Mouse (Mus musculus) stomach, embryonic 16.5 days (tissue): ENCODE results near the gene Gabpb2. TPM values are rescaled to one million over a fixed set of nuclear protein-coding genes. Genes with fewer than 3 reads are reported as not detected.

Experiments
- ATAC-seq: fragments of 200-750 bp; cut with Nextera tagmentation; 2 replicates; pipeline ENCODE4 v1.8.0; 2017; ENCODE audit warnings: moderate number of reproducible peaks, moderate TSS enrichment; ENCODE audit not compliant: insufficient read depth, low FRiP score
- H3K27ac ChIP-seq: fragments of 300-500 bp; sonication (generic); 2 replicates; pipeline ENCODE4 v1.5.1; 2014; ENCODE audit warnings: low read length
- H3K27me3 ChIP-seq: fragments of 300-500 bp; sonication (generic); 2 replicates; pipeline ENCODE4 v1.6.1; 2014; ENCODE audit warnings: low read length, control low read depth, mixed read lengths; ENCODE audit not compliant: control insufficient read depth, insufficient read depth
- H3K36me3 ChIP-seq: fragments of 300-500 bp; sonication (generic); 2 replicates; pipeline ENCODE4 v1.6.1; 2014; ENCODE audit warnings: low read length; ENCODE audit not compliant: control insufficient read depth, insufficient read depth
- H3K4me1 ChIP-seq: fragments of 300-500 bp; sonication (generic); 2 replicates; pipeline ENCODE4 v1.6.1; 2014; ENCODE audit warnings: low read length, control low read depth, mixed read lengths; ENCODE audit not compliant: control insufficient read depth, insufficient read depth
- H3K4me2 ChIP-seq: fragments of 300-500 bp; sonication (generic); 2 replicates; pipeline ENCODE4 v1.6.1; 2014; ENCODE audit warnings: low read depth, low read length, mixed read lengths
- H3K4me3 ChIP-seq: fragments of 300-500 bp; sonication (generic); replicated peaks from 2 replicates; pipeline ENCODE4 v1.5.1; 2014; ENCODE audit warnings: mild to moderate bottlenecking, low read length
- H3K9ac ChIP-seq: fragments of 300-500 bp; sonication (generic); 2 replicates; pipeline ENCODE4 v1.6.1; 2014; ENCODE audit warnings: low read length
- H3K9me3 ChIP-seq: fragments of 300-500 bp; sonication (generic); replicated peaks from 2 replicates; pipeline ENCODE4 v1.6.1; 2016; ENCODE audit warnings: low read length, control low read depth; ENCODE audit not compliant: control insufficient read depth
- WGBS: fragments of 180-500 bp; shearing (Covaris S2); extraction: QIAGEN DNeasy Blood & Tissue Kit; methylation state at CpG from one replicate; pipeline ENCODE4 v1.1.7; 2014; 5-methylcytosine and 5-hydroxymethylcytosine counted together
- polyA plus RNA-seq: library from polyadenylated mRNA; unstranded; fragments of >200 nt; fragmentation: Nextera tagmentation; extraction: Ambion mirVana; gene quantifications from 2 replicates; pipeline ENCODE4 v1.2.1, GENCODE M21; 2015

The Gabpb2 gene
- polyA plus RNA-seq, 1 experiment from 2014 or later: 10.9 TPM

DNA sequence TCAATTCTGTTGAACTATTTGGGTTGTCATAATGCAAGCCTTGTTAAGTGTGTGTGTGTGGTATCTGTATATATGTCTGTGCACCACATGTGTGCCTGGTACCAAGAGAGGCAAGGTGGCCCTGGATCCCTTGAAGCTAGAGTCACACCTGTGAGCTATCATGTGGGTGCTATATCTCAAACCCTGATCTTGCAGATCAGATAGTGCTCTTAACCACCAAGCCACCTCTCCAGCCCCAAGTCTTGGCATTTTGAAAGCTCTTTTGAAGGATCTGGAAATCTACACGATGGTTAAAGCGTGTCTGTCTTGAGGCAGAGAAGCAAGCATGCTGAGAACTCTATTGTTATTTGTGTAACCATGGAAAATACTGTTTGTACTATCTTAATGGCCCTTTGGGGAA lies 7.1 kb downstream of the Gabpb2 start:
- Histone ChIP-seq H3K4me3 (no peak overlapping the region), H3K9me3 (no peaks in the 10 kb centered on the region), H3K4me2 (no peak overlapping the region), H3K36me3 (peaks cover 12% of the 10 kb centered on the region; the same call in 1 of the 2 replicates), H3K27me3 (no peaks in the 10 kb centered on the region), H3K4me1 (no peaks in the 10 kb centered on the region), H3K27ac (no peak overlapping the region), H3K9ac (no peak overlapping the region)
- WGBS: 81% methylated on average over 2 of the region's 2 CpGs
- no peak for ATAC-seq

DNA sequence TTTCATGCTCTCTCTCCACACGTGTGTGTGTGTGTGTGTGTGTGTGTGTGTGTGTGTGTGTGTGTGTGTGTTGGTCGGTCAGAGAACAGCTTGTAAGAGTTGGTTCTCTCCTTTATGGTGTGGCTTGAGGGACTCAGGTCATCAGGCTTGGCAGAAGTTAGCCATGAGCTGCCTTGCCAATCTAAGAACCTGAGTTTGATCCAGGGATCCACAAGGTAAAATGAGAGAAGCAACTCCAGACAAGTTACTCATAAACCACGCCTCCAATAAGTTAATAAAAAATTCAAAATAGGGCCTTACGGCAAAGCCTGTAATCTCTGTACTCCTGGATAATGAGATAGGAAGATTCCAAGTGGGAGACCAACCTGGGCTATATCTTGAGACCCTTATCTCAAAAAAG lies 9.4 kb downstream of the Gabpb2 start:
- Histone ChIP-seq H3K9ac (no peak overlapping the region), H3K4me2 (no peak overlapping the region), H3K4me1 (no peaks in the 10 kb centered on the region), H3K4me3 (no peak overlapping the region), H3K9me3 (no peaks in the 10 kb centered on the region), H3K36me3 (peaks cover 12% of the 10 kb centered on the region), H3K27ac (no peak overlapping the region), H3K27me3 (no peaks in the 10 kb centered on the region)
- ATAC-seq: no peak
- WGBS: 90% methylated on average over 4 of the region's 4 CpGs

DNA sequence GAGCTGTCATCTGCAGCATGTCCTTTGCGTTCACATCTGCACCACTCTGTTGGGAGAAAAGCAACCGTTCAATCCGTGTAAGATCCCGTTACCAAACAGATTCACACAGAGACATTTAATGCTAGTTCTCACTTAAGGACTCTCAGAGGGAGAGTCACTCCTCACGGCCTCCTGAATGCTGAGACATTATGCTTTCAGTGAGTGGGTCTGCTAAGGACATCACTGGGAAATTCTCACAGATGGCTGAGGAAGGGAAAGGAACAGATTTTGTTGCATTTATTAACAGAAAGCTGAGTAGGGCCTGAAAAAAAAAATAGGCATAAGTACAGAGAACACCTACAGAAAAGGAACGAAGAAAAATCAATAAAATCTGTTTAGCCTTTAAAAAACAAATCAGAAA lies 13.8 kb downstream of the Gabpb2 start:
- 89% methylated on average over 6 of the region's 6 CpGs for WGBS
- no peaks in the 10 kb centered on the region for H3K4me1 ChIP-seq
- no peaks in the 10 kb centered on the region for H3K9me3 ChIP-seq
- no peak for ATAC-seq
- H3K9ac ChIP-seq: no peak overlapping the region
- H3K4me2 ChIP-seq: no peak overlapping the region
- peaks cover 35% of the 10 kb centered on the region for H3K36me3 ChIP-seq
- H3K27ac ChIP-seq: no peak overlapping the region
- no peak overlapping the region for H3K4me3 ChIP-seq
- no peaks in the 10 kb centered on the region for H3K27me3 ChIP-seq

GRCm38 (mm10) chr3:95200562-95200961 lies 17.2 kb downstream of the Gabpb2 start:
- WGBS: 78% methylated on average over 2 of the region's 2 CpGs
- Histone ChIP-seq H3K9me3 (no peaks in the 10 kb centered on the region), H3K27ac (peak overlapping the region; percentile 7; the same call in 1 of the 2 replicates), H3K27me3 (no peaks in the 10 kb centered on the region), H3K9ac (no peak overlapping the region), H3K36me3 (peaks cover 46% of the 10 kb centered on the region), H3K4me2 (no peak overlapping the region), H3K4me1 (no peaks in the 10 kb centered on the region), H3K4me3 (no peak overlapping the region)
- no peak for ATAC-seq

GRCm38 (mm10) chr3:95200132-95200531 lies 17.6 kb downstream of the Gabpb2 start:
- H3K9ac ChIP-seq: no peak overlapping the region
- peak; percentile 33; the same call in 1 of the 2 replicates for ATAC-seq
- H3K4me1 ChIP-seq: no peaks in the 10 kb centered on the region
- H3K4me2 ChIP-seq: no peak overlapping the region
- WGBS: 81% methylated on average over 7 of the region's 7 CpGs
- peaks cover 46% of the 10 kb centered on the region for H3K36me3 ChIP-seq
- H3K27ac ChIP-seq: peak overlapping the region; percentile 58
- H3K27me3 ChIP-seq: no peaks in the 10 kb centered on the region
- H3K9me3 ChIP-seq: no peaks in the 10 kb centered on the region
- no peak overlapping the region for H3K4me3 ChIP-seq

- H3K36me3 ChIP-seq: peaks cover 42% of the 10 kb centered on the region
- no peak overlapping the region for H3K4me2 ChIP-seq
- no peaks in the 10 kb centered on the region for H3K27me3 ChIP-seq
- WGBS: 74% methylated on average over 1 of the region's 1 CpGs
- ATAC-seq: no peak
- no peak overlapping the region for H3K4me3 ChIP-seq
- H3K9me3 ChIP-seq: no peaks in the 10 kb centered on the region
- H3K27ac ChIP-seq: no peak overlapping the region
- no peak overlapping the region for H3K9ac ChIP-seq
- H3K4me1 ChIP-seq: no peaks in the 10 kb centered on the region
Observed at GRCm38 (mm10) chr3:95199101-95199500, 18.6 kb downstream of the Gabpb2 start.

GRCm38 (mm10) chr3:95195772-95196171 lies 21.9 kb downstream of the Gabpb2 start:
- Histone ChIP-seq H3K36me3 (peaks cover 32% of the 10 kb centered on the region), H3K9ac (no peak overlapping the region), H3K9me3 (no peaks in the 10 kb centered on the region), H3K4me3 (no peak overlapping the region), H3K4me2 (no peak overlapping the region), H3K27me3 (no peaks in the 10 kb centered on the region), H3K4me1 (no peaks in the 10 kb centered on the region), H3K27ac (no peak overlapping the region)
- ATAC-seq: no peak
- 66% methylated on average over 2 of the region's 2 CpGs for WGBS

DNA sequence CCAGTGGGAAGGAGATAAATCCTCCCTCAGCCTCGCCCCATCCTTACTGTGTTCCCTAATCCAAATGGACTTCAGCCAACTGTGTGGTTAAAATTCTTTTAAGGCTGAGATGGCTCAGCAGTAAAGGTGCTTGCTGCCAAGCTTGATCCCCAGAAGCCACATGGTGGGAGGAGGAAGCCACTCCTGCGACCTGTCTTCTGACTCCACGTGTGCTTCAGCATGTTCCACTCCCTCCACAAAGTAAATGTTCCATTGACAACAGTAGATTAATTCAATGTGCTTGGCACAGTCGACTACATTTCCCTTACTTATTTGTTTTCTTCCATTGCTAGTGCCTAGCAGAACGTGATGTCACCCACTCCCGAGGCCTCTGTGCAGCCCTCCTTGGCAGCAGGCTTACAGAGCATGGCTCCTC lies 23.0 kb downstream of the Gabpb2 start:
- no peak overlapping the region for H3K9ac ChIP-seq
- no peaks in the 10 kb centered on the region for H3K9me3 ChIP-seq
- WGBS: 71% methylated on average over 6 of the region's 6 CpGs
- no peaks in the 10 kb centered on the region for H3K27me3 ChIP-seq
- peaks cover 34% of the 10 kb centered on the region for H3K36me3 ChIP-seq
- H3K4me1 ChIP-seq: no peaks in the 10 kb centered on the region
- H3K27ac ChIP-seq: no peak overlapping the region
- no peak for ATAC-seq
- no peak overlapping the region for H3K4me2 ChIP-seq
- H3K4me3 ChIP-seq: no peak overlapping the region

GRCm38 (mm10) chr3:95186888-95187287 lies 30.8 kb downstream of the Gabpb2 start:
- no peak overlapping the region for H3K4me2 ChIP-seq
- peaks cover 12% of the 10 kb centered on the region for H3K36me3 ChIP-seq
- H3K9ac ChIP-seq: no peak overlapping the region
- 83% methylated on average over 6 of the region's 6 CpGs for WGBS
- no peaks in the 10 kb centered on the region for H3K9me3 ChIP-seq
- ATAC-seq: no peak
- H3K4me1 ChIP-seq: no peaks in the 10 kb centered on the region
- no peak overlapping the region for H3K27ac ChIP-seq
- no peak overlapping the region for H3K4me3 ChIP-seq
- H3K27me3 ChIP-seq: no peaks in the 10 kb centered on the region

DNA sequence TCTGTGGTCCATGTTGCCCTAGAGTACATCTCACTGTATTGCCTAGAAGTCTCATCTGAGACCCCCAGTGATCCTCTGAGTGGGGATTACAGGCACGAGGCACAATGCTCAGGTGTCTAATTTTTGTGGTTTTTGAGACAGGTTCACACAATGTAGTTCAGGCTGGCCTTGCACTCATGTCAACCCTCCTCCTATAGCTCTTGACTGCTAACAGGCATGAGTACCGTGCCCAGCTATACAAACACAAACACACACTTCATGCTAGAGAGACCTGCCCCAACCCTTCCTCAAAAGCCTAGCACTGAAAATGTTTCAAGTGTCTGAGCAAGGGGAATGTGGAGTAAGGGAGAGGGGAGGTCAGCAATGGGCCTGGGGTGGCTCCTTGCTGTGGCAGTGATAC lies 31.6 kb downstream of the Gabpb2 start:
- Histone ChIP-seq H3K27ac (no peak overlapping the region), H3K4me1 (no peaks in the 10 kb centered on the region), H3K9ac (no peak overlapping the region), H3K4me2 (no peak overlapping the region), H3K9me3 (no peaks in the 10 kb centered on the region), H3K27me3 (no peaks in the 10 kb centered on the region), H3K4me3 (no peak overlapping the region), H3K36me3 (peaks cover 9% of the 10 kb centered on the region; the same call in 1 of the 2 replicates)
- ATAC-seq: no peak
- 87% methylated on average over 2 of the region's 2 CpGs for WGBS
